Mouse (Mus musculus): ENCODE data around the gene Dact1.
A peak's percentile ranks its signal among the peaks of the same experiment; 100 is the strongest.

Dact1 gene

GRCm38 (mm10) chr12:71309581-71310067 is at the start of gene Dact1:
Dact1 (plus strand) TSS chr12:71309884.
- peak; percentile 17 to 44 for DNase-seq (ENCODE audit: low spot score in 2 of 2)

GRCm38 (mm10) chr12:71264211-71264610 is 45.5 kb upstream of the Dact1 start:
- no peak for DNase-seq (ENCODE audit: low spot score in 2 of 2)

- no peak for DNase-seq (ENCODE audit: low spot score in 2 of 2)
These were observed 40.3 kb upstream of the Dact1 start for GRCm38 (mm10) chr12:71269367-71269766.

GRCm38 (mm10) chr12:71271131-71271530 is 38.6 kb upstream of the Dact1 start:
- DNase-seq (ENCODE audit: low spot score in 2 of 2) = no peak

- DNase-seq (ENCODE audit: low spot score in 2 of 2) = no peak
These were observed 35.0 kb upstream of the Dact1 start for GRCm38 (mm10) chr12:71274519-71275237.

- no peak for DNase-seq (ENCODE audit: low spot score in 2 of 2)
These were observed 33.6 kb upstream of the Dact1 start for GRCm38 (mm10) chr12:71275906-71276595.

- DNase-seq (ENCODE audit: low spot score in 2 of 2) = no peak
These were observed 30.0 kb upstream of the Dact1 start for GRCm38 (mm10) chr12:71279521-71280262.

GRCm38 (mm10) chr12:71281201-71281768 is 28.4 kb upstream of the Dact1 start:
- no peak for DNase-seq (ENCODE audit: low spot score in 2 of 2)

GRCm38 (mm10) chr12:71285399-71285798 is 24.3 kb upstream of the Dact1 start:
- DNase-seq (ENCODE audit: low spot score in 2 of 2) = no peak

GRCm38 (mm10) chr12:71290460-71290859 is 19.2 kb upstream of the Dact1 start:
- DNase-seq (ENCODE audit: low spot score in 2 of 2) = no peak

- no peak for DNase-seq (ENCODE audit: low spot score in 2 of 2)
These were observed 15.4 kb upstream of the Dact1 start for GRCm38 (mm10) chr12:71293960-71294942.

GRCm38 (mm10) chr12:71296849-71297535 is 12.7 kb upstream of the Dact1 start:
- no peak for DNase-seq (ENCODE audit: low spot score in 2 of 2)

GRCm38 (mm10) chr12:71310068-71310931 is 616 bp downstream of the Dact1 start:
- DNase-seq (ENCODE audit: low spot score in 2 of 2) = peak in 1 of 2 experiments; percentile 10

- peak; percentile 45 to 51 for DNase-seq (ENCODE audit: low spot score in 2 of 2)
These were observed 1.7 kb downstream of the Dact1 start for GRCm38 (mm10) chr12:71311237-71311887.

GRCm38 (mm10) chr12:71318239-71318638 is 8.6 kb downstream of the Dact1 start:
- no peak for DNase-seq (ENCODE audit: low spot score in 2 of 2)

- no peak for DNase-seq (ENCODE audit: low spot score in 2 of 2)
These were observed 9.9 kb downstream of the Dact1 start for GRCm38 (mm10) chr12:71319536-71319935.

GRCm38 (mm10) chr12:71332646-71333045 is 23.0 kb downstream of the Dact1 start:
- no peak for DNase-seq (ENCODE audit: low spot score in 2 of 2)

- no peak for DNase-seq (ENCODE audit: low spot score in 2 of 2)
These were observed 23.9 kb downstream of the Dact1 start for GRCm38 (mm10) chr12:71333561-71333960.

All from right cerebral cortex, postnatal 36 days (tissue).